Mouse (Mus musculus) c-Kit-positive CD71-negative TER-119-negative erythroid progenitor cells, embryonic 14.5 days (primary cell): Measurements from ENCODE around the gene Gm14744.
"Not testable (repeated sequence)": the region's sequence is repeated elsewhere in the genome, so short reads cannot be mapped to it uniquely, and the experiment has no call there.

Experiments used
- DNase-seq: peaks from one replicate; pipeline ENCODE4 v3.0.0-alpha.2; 2013; ENCODE audit warnings: low read depth

Gm14744 gene

GRCm38 (mm10) chrX:77864458-77864857 is at the start of gene Gm14744:
TSS of gene Gm14744 (plus strand) at chrX:77864758.
- not testable (repeated sequence) for DNase-seq

GRCm38 (mm10) chrX:77853523-77853922 is 11.0 kb upstream of the Gm14744 start, which contains the start of gene Pbsn:
TSS of gene Pbsn (minus strand) at chrX:77853623.
- no peak for DNase-seq

- DNase-seq = not testable (repeated sequence)
Observed at GRCm38 (mm10) chrX:77880033-77880432, 15.5 kb downstream of the Gm14744 start.
